Mouse (Mus musculus) embryo, embryonic 11.5 days (tissue): ENCODE data around the gene Diaph3.
"Not testable (repeated sequence)": the region's sequence is repeated elsewhere in the genome, so short reads cannot be mapped to it uniquely, and the experiment has no call there.

Experiments used
- DNase-seq: peaks from one replicate; pipeline ENCODE4 v3.0.0-alpha.2; 2012; ENCODE audit warnings: low read depth, low spot score

The Diaph3 gene

GRCm38 (mm10) chr14:87084906-87085305 lies 56.1 kb downstream of the Diaph3 start:
- DNase-seq = not testable (repeated sequence)

- no peak for DNase-seq
Measured at GRCm38 (mm10) chr14:87083911-87084310, 57.1 kb downstream of the Diaph3 start.

- no peak for DNase-seq
Measured at GRCm38 (mm10) chr14:87079725-87080124, 61.3 kb downstream of the Diaph3 start.

- no peak for DNase-seq
Measured at GRCm38 (mm10) chr14:87075021-87075531, 66.0 kb downstream of the Diaph3 start.

GRCm38 (mm10) chr14:87064281-87064680 lies 76.8 kb downstream of the Diaph3 start:
- no peak for DNase-seq

- no peak for DNase-seq
Measured at GRCm38 (mm10) chr14:87056169-87056568, 84.9 kb downstream of the Diaph3 start.

GRCm38 (mm10) chr14:87051187-87051586 lies 89.8 kb downstream of the Diaph3 start:
- DNase-seq = no peak

GRCm38 (mm10) chr14:87044401-87044806 lies 96.6 kb downstream of the Diaph3 start:
- DNase-seq = no peak

- DNase-seq = no peak
Measured at GRCm38 (mm10) chr14:87020240-87020639, 120.8 kb downstream of the Diaph3 start.

GRCm38 (mm10) chr14:87019687-87020086 lies 121.3 kb downstream of the Diaph3 start:
- no peak for DNase-seq

- no peak for DNase-seq
Measured at GRCm38 (mm10) chr14:86997318-86997717, 143.7 kb downstream of the Diaph3 start.

- no peak for DNase-seq
Measured at GRCm38 (mm10) chr14:86951169-86951568, 189.9 kb downstream of the Diaph3 start.

GRCm38 (mm10) chr14:86937953-86938352 lies 203.1 kb downstream of the Diaph3 start:
- no peak for DNase-seq

- DNase-seq = no peak
Measured at GRCm38 (mm10) chr14:86936424-86936823, 204.6 kb downstream of the Diaph3 start.

GRCm38 (mm10) chr14:86930763-86931162 lies 210.3 kb downstream of the Diaph3 start:
- DNase-seq = no peak

- no peak for DNase-seq
Measured at GRCm38 (mm10) chr14:86926827-86927226, 214.2 kb downstream of the Diaph3 start.

- no peak for DNase-seq
Measured at GRCm38 (mm10) chr14:86898898-86899297, 242.1 kb downstream of the Diaph3 start.

- no peak for DNase-seq
Measured at GRCm38 (mm10) chr14:86889070-86889804, 251.8 kb downstream of the Diaph3 start.

- no peak for DNase-seq
Measured at GRCm38 (mm10) chr14:86885417-86886098, 255.5 kb downstream of the Diaph3 start.

GRCm38 (mm10) chr14:86869536-86869935 lies 271.5 kb downstream of the Diaph3 start:
- DNase-seq = no peak

GRCm38 (mm10) chr14:86867143-86867542 lies 273.9 kb downstream of the Diaph3 start:
- DNase-seq = no peak

GRCm38 (mm10) chr14:86864053-86864452 lies 277.0 kb downstream of the Diaph3 start:
- DNase-seq = no peak
